Mouse (Mus musculus) intestine, postnatal 0 days (tissue): Measurements from ENCODE around the gene Tsga13. TPM values are rescaled to one million over a fixed set of nuclear protein-coding genes. Genes with fewer than 3 reads are reported as not detected.
A peak's percentile ranks its signal among the peaks of the same experiment; 100 is the strongest.

Experiments
- ATAC-seq: fragments of 200-750 bp; cut with Nextera tagmentation; 2 replicates; pipeline ENCODE4 v1.8.0; 2017; ENCODE audit warnings: mild to moderate bottlenecking, moderate TSS enrichment, moderate library complexity
- H3K27ac ChIP-seq: fragments of 300-500 bp; sonication (generic); 2 replicates; pipeline ENCODE4 v1.5.1; 2014; ENCODE audit warnings: mild to moderate bottlenecking, low read depth, low read length, moderate library complexity
- H3K27me3 ChIP-seq: fragments of 300-500 bp; sonication (generic); replicated peaks from 2 replicates; pipeline ENCODE4 v1.6.1; 2014; ENCODE audit warnings: low read length, mixed read lengths; ENCODE audit not compliant: control insufficient read depth, insufficient read depth
- H3K36me3 ChIP-seq: fragments of 300-500 bp; sonication (generic); 2 replicates; pipeline ENCODE4 v1.6.1; 2014; ENCODE audit warnings: mild to moderate bottlenecking, moderate library complexity; ENCODE audit not compliant: control insufficient read depth, insufficient read depth
- H3K4me1 ChIP-seq: fragments of 300-500 bp; sonication (generic); replicated peaks from 2 replicates; pipeline ENCODE4 v1.6.1; 2014; ENCODE audit warnings: antibody characterized with exemption, low read length, mixed read lengths; ENCODE audit not compliant: control insufficient read depth, insufficient read depth
- H3K4me2 ChIP-seq: fragments of 300-500 bp; sonication (generic); replicated peaks from 2 replicates; pipeline ENCODE4 v1.6.1; 2014; ENCODE audit warnings: low read depth, mild to moderate bottlenecking, moderate library complexity
- H3K4me3 ChIP-seq: fragments of 300-500 bp; sonication (generic); 2 replicates; pipeline ENCODE4 v1.5.1; 2014; ENCODE audit warnings: low read depth, low read length
- H3K9ac ChIP-seq: fragments of 300-500 bp; sonication (generic); 2 replicates; pipeline ENCODE4 v1.6.1; 2014; ENCODE audit warnings: mild to moderate bottlenecking, low read depth, low read length
- H3K9me3 ChIP-seq: fragments of 300-500 bp; sonication (generic); 2 replicates; pipeline ENCODE4 v1.6.1; 2016; ENCODE audit warnings: mixed run types; ENCODE audit not compliant: control insufficient read depth
- CTCF ChIP-seq: sonication (generic); IDR thresholded peaks from 2 replicates; pipeline ENCODE4 v1.5.1; 2016; ENCODE audit warnings: low read depth, mild to moderate bottlenecking, control low read depth, antibody characterized with exemption, moderate library complexity
- WGBS: fragments of 180-500 bp; shearing (Covaris S2); extraction: QIAGEN DNeasy Blood & Tissue Kit; methylation state at CpG from one replicate; pipeline ENCODE4 v1.1.7; 2014; 5-methylcytosine and 5-hydroxymethylcytosine counted together
- polyA plus RNA-seq: library from polyadenylated mRNA; unstranded; fragments of >200 nt; fragmentation: Nextera tagmentation; extraction: Ambion mirVana; gene quantifications from 2 replicates; pipeline ENCODE4 v1.2.1, GENCODE M21; 2015

Gene Tsga13
- polyA plus RNA-seq, 1 experiment from 2014 or later, result not detected

DNA sequence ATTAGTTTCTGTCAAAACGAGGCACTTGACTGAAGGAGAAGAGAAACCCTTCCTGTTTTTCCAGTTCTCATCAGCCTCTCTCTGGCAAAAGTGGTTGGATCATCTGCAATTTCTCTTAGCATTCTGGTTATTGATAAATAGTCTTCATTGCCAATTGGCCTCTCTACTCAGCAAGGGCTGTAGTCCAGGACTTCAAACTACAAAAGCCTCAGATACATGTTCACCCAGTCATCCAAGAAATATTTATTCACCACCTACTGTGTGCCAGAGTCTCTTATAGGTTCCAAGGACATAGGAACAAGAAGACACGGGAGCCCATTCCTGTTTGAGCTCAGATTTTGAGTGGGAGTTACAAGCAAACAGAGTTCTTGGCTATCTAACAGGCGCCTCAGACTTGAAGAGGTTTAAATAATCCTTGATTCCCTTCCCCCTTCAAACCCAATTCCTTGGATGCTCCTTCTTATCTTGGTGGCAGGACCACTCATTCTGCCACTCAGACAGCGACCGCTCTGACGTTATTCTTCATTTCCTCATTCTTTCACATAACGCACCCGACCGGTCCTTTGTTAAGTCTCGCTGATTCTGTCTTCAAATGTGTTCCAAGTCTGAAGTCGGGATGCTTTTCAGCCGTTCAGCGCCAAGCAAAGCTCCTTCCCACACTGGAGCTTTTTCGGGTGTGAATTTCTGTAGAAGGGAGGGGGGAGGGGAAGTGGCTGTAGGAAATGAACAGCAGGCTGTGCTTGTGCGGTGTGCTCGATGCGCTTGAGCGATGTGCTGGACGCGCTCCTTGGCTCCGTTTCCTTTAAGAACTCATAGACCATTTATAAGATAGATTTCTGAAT lies 5.7 kb upstream of the Tsga13 start:
- no peak overlapping the region for H3K27ac ChIP-seq
- no peak for TF ChIP-seq CTCF
- H3K9ac ChIP-seq, result no peak overlapping the region
- peak overlapping the region; percentile 32; the same call in 1 of the 2 replicates for H3K4me2 ChIP-seq
- H3K27me3 ChIP-seq, result no peaks in the 10 kb centered on the region; the same call in 1 of the 2 replicates
- H3K36me3 ChIP-seq, result no peaks in the 10 kb centered on the region
- no peaks in the 10 kb centered on the region for H3K9me3 ChIP-seq
- WGBS, result 47% methylated on average over 21 of the region's 21 CpGs
- H3K4me3 ChIP-seq, result no peak overlapping the region; the same call in 1 of the 2 replicates
- H3K4me1 ChIP-seq, result no peaks in the 10 kb centered on the region
- no peak for ATAC-seq

- H3K27ac ChIP-seq, result no peak overlapping the region
- no peaks in the 10 kb centered on the region for H3K9me3 ChIP-seq
- no peaks in the 10 kb centered on the region for H3K4me1 ChIP-seq
- WGBS, result 55% methylated on average over 3 of the region's 3 CpGs
- H3K9ac ChIP-seq, result no peak overlapping the region
- no peaks in the 10 kb centered on the region for H3K36me3 ChIP-seq
- TF ChIP-seq CTCF, result no peak
- ATAC-seq, result no peak
- no peak overlapping the region for H3K4me3 ChIP-seq
- no peak overlapping the region for H3K4me2 ChIP-seq
- H3K27me3 ChIP-seq, result no peaks in the 10 kb centered on the region
Observed at GRCm38 (mm10) chr6:30907970-30908369, 7.4 kb downstream of the Tsga13 start.

DNA sequence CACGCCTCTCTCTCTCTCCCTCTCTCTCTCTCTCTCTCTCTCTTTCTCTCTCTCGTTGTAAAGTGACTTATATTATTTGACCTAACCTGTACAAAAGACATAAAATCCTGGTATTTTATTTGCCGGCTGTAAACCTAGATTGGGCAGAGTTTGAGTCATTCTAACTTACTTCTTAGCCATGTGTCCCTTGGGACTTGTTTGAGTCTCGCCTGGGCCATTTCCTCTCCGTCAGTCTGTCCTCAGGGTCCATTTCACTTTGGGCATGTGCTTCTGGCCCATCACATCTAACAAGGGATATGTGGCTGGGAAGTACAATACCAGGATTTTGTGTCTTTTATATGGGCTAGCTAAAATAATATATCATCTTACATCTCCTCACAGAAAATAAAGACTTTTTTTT lies 10.5 kb downstream of the Tsga13 start:
- 81% methylated on average over 5 of the region's 5 CpGs for WGBS
- no peak for TF ChIP-seq CTCF
- Histone ChIP-seq H3K4me2 (no peak overlapping the region), H3K36me3 (no peaks in the 10 kb centered on the region), H3K9me3 (no peaks in the 10 kb centered on the region), H3K27ac (no peak overlapping the region), H3K27me3 (no peaks in the 10 kb centered on the region), H3K9ac (no peak overlapping the region), H3K4me1 (no peaks in the 10 kb centered on the region), H3K4me3 (no peak overlapping the region)
- ATAC-seq, result no peak

GRCm38 (mm10) chr6:30904033-30904432 lies 11.3 kb downstream of the Tsga13 start:
- Histone ChIP-seq H3K4me3 (no peak overlapping the region), H3K36me3 (no peaks in the 10 kb centered on the region), H3K4me2 (no peak overlapping the region), H3K27me3 (no peaks in the 10 kb centered on the region), H3K9ac (no peak overlapping the region), H3K27ac (no peak overlapping the region), H3K4me1 (no peaks in the 10 kb centered on the region), H3K9me3 (no peaks in the 10 kb centered on the region)
- WGBS, result 41% methylated on average over 3 of the region's 3 CpGs
- TF ChIP-seq CTCF, result no peak
- ATAC-seq, result no peak

DNA sequence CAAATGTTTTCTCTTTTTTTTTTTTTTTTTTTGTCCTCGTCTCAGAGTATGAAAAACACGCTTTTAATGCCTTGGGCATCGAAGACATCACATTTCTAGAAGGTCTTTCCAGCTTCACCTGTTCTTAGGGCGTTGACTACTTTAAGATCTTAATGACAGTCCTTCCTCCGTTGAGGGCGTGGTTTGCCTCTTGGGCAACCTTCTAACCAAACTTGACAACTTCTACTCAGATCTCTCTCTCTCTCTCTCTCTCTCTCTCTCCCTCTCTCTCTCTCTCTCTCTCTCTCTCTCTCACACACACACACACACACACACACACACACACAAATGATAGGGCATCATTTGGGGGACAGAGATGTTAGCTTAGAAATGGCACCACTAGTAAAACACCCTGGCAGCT lies 17.9 kb downstream of the Tsga13 start:
- Histone ChIP-seq H3K9ac (no peak overlapping the region), H3K4me3 (no peak overlapping the region), H3K36me3 (no peaks in the 10 kb centered on the region), H3K4me2 (peak overlapping the region; percentile 77; the same call in 1 of the 2 replicates), H3K4me1 (0 out of 2 replicates have a peak, but pooled peaks cover 7% of the 10 kb centered on the region), H3K27me3 (no peaks in the 10 kb centered on the region), H3K9me3 (no peaks in the 10 kb centered on the region), H3K27ac (no peak overlapping the region)
- no peak for ATAC-seq
- 57% methylated on average over 6 of the region's 6 CpGs for WGBS
- no peak for TF ChIP-seq CTCF

- Histone ChIP-seq H3K27me3 (no peaks in the 10 kb centered on the region), H3K36me3 (no peaks in the 10 kb centered on the region), H3K27ac (no peak overlapping the region), H3K4me1 (0 out of 2 replicates have a peak, but pooled peaks cover 7% of the 10 kb centered on the region), H3K4me3 (peak overlapping the region; percentile 73), H3K4me2 (peak overlapping the region; percentile 77), H3K9me3 (no peaks in the 10 kb centered on the region), H3K9ac (peak overlapping the region; percentile 80)
- TF ChIP-seq CTCF, result no peak
- no peak for ATAC-seq
- 18% methylated on average over 8 of the region's 8 CpGs for WGBS
Observed at GRCm38 (mm10) chr6:30896986-30897327, 18.4 kb downstream of the Tsga13 start.
